Mouse (Mus musculus): ENCODE results near the gene Il17c. TPM values are rescaled to one million over a fixed set of nuclear protein-coding genes. Genes with fewer than 3 reads are reported as not detected.

Gene Il17c
- polyA plus RNA-seq, 1 experiment from 2014 or later: not detected

GRCm38 (mm10) chr8:122443262-122444006 is 21.6 kb downstream of the Il17c start, which contains the start of gene Mvd:
Gene Mvd, minus strand, starts transcription at chr8:122443422.
- H3K4me3 ChIP-seq (ENCODE audit: low read depth, low read length): peak within 1 kb of the TSS; percentile 48
- no peaks in the 10 kb centered on the region for H3K27me3 ChIP-seq (ENCODE audit: control insufficient read depth, insufficient read depth, low read length)
- ATAC-seq (ENCODE audit: low FRiP score) (peak; percentile 98), DNase-seq (ENCODE audit: low spot score) (peak; percentile 99)
- peak within 1 kb of the TSS; percentile 91 for H3K27ac ChIP-seq (ENCODE audit: low read depth, low read length)
- peak within 1 kb of the TSS; percentile 71 for H3K9ac ChIP-seq (ENCODE audit: low read depth, low read length)
- under 1% methylated on average over 47 of the region's 47 CpGs for WGBS
- H3K4me2 ChIP-seq (replicated peaks; ENCODE audit: low read depth, low read length): peak within 1 kb of the TSS; percentile 53
- peaks cover 4% of the 10 kb centered on the region for H3K4me1 ChIP-seq (replicated peaks; ENCODE audit: control insufficient read depth, insufficient read depth, low read length)
- H3K9me3 ChIP-seq (ENCODE audit: control insufficient read depth, low read length): no peaks in the 10 kb centered on the region
- H3K36me3 ChIP-seq (ENCODE audit: control insufficient read depth, insufficient read depth, low read length): no peaks in the 10 kb centered on the region

- ATAC-seq (ENCODE audit: low FRiP score): peak; percentile 25; the same call in 1 of the 2 replicates
- 40% methylated on average over 19 of the region's 19 CpGs for WGBS
These were observed 22.4 kb downstream of the Il17c start for GRCm38 (mm10) chr8:122444058-122444748.

GRCm38 (mm10) chr8:122445203-122445602 is 23.4 kb downstream of the Il17c start:
- no peaks in the 10 kb centered on the region for H3K36me3 ChIP-seq (ENCODE audit: control insufficient read depth, insufficient read depth, low read length)
- H3K4me2 ChIP-seq (replicated peaks; ENCODE audit: low read depth, low read length): no peak overlapping the region
- H3K9ac ChIP-seq (ENCODE audit: low read depth, low read length): no peak overlapping the region
- ATAC-seq (ENCODE audit: low FRiP score) (no peak), DNase-seq (ENCODE audit: low spot score) (no peak)
- H3K9me3 ChIP-seq (ENCODE audit: control insufficient read depth, low read length): no peaks in the 10 kb centered on the region
- H3K27me3 ChIP-seq (ENCODE audit: control insufficient read depth, insufficient read depth, low read length): no peaks in the 10 kb centered on the region
- WGBS: 73% methylated on average over 3 of the region's 3 CpGs
- no peak overlapping the region for H3K27ac ChIP-seq (ENCODE audit: low read depth, low read length)
- peaks cover 4% of the 10 kb centered on the region for H3K4me1 ChIP-seq (replicated peaks; ENCODE audit: control insufficient read depth, insufficient read depth, low read length)
- no peak overlapping the region for H3K4me3 ChIP-seq (ENCODE audit: low read depth, low read length)

More at GRCm38 (mm10) chr8:122444058-122444748, 22.4 kb downstream of the Il17c start:
- Histone ChIP-seq H3K4me3 (ENCODE audit: low read depth, low read length) (peak overlapping the region; percentile 48), H3K36me3 (ENCODE audit: control insufficient read depth, insufficient read depth, low read length) (no peaks in the 10 kb centered on the region), H3K27me3 (ENCODE audit: control insufficient read depth, insufficient read depth, low read length) (no peaks in the 10 kb centered on the region), H3K27ac (ENCODE audit: low read depth, low read length) (peak overlapping the region; percentile 91), H3K9ac (ENCODE audit: low read depth, low read length) (peak overlapping the region; percentile 71), H3K4me1 (replicated peaks; ENCODE audit: control insufficient read depth, insufficient read depth, low read length) (peaks cover 4% of the 10 kb centered on the region), H3K4me2 (replicated peaks; ENCODE audit: low read depth, low read length) (peak overlapping the region; percentile 53), H3K9me3 (ENCODE audit: control insufficient read depth, low read length) (no peaks in the 10 kb centered on the region)
- DNase-seq (ENCODE audit: low spot score): peak; percentile 78

- Histone ChIP-seq H3K27me3 (ENCODE audit: control insufficient read depth, insufficient read depth, low read length) (no peaks in the 10 kb centered on the region), H3K9me3 (ENCODE audit: control insufficient read depth, low read length) (no peaks in the 10 kb centered on the region), H3K27ac (ENCODE audit: low read depth, low read length) (no peak overlapping the region), H3K4me1 (replicated peaks; ENCODE audit: control insufficient read depth, insufficient read depth, low read length) (no peaks in the 10 kb centered on the region), H3K9ac (ENCODE audit: low read depth, low read length) (no peak overlapping the region), H3K36me3 (ENCODE audit: control insufficient read depth, insufficient read depth, low read length) (no peaks in the 10 kb centered on the region), H3K4me3 (ENCODE audit: low read depth, low read length) (no peak overlapping the region), H3K4me2 (replicated peaks; ENCODE audit: low read depth, low read length) (no peak overlapping the region)
- WGBS: 78% methylated on average over 7 of the region's 7 CpGs
- ATAC-seq (ENCODE audit: low FRiP score) (no peak), DNase-seq (ENCODE audit: low spot score) (no peak)
These were observed 29.4 kb downstream of the Il17c start for GRCm38 (mm10) chr8:122451161-122451703.

- no peak overlapping the region for H3K9ac ChIP-seq (ENCODE audit: low read depth, low read length)
- 85% methylated on average over 10 of the region's 10 CpGs for WGBS
These were observed 30.3 kb downstream of the Il17c start for GRCm38 (mm10) chr8:122452154-122452553.

GRCm38 (mm10) chr8:122454409-122454808 is 32.6 kb downstream of the Il17c start:
- Histone ChIP-seq H3K27me3 (ENCODE audit: control insufficient read depth, insufficient read depth, low read length) (peaks cover 9% of the 10 kb centered on the region), H3K4me2 (replicated peaks; ENCODE audit: low read depth, low read length) (no peak overlapping the region), H3K9me3 (ENCODE audit: control insufficient read depth, low read length) (no peaks in the 10 kb centered on the region), H3K4me1 (replicated peaks; ENCODE audit: control insufficient read depth, insufficient read depth, low read length) (no peaks in the 10 kb centered on the region), H3K36me3 (ENCODE audit: control insufficient read depth, insufficient read depth, low read length) (no peaks in the 10 kb centered on the region), H3K9ac (ENCODE audit: low read depth, low read length) (no peak overlapping the region), H3K27ac (ENCODE audit: low read depth, low read length) (no peak overlapping the region), H3K4me3 (ENCODE audit: low read depth, low read length) (no peak overlapping the region)
- DNase-seq (ENCODE audit: low spot score) (no peak), ATAC-seq (ENCODE audit: low FRiP score) (no peak)
- WGBS: 91% methylated on average over 6 of the region's 6 CpGs

More at GRCm38 (mm10) chr8:122452154-122452553, 30.3 kb downstream of the Il17c start:
- Histone ChIP-seq H3K4me3 (ENCODE audit: low read depth, low read length) (no peak overlapping the region), H3K27ac (ENCODE audit: low read depth, low read length) (no peak overlapping the region), H3K36me3 (ENCODE audit: control insufficient read depth, insufficient read depth, low read length) (no peaks in the 10 kb centered on the region), H3K4me2 (replicated peaks; ENCODE audit: low read depth, low read length) (no peak overlapping the region), H3K27me3 (ENCODE audit: control insufficient read depth, insufficient read depth, low read length) (no peaks in the 10 kb centered on the region), H3K9me3 (ENCODE audit: control insufficient read depth, low read length) (no peaks in the 10 kb centered on the region), H3K4me1 (replicated peaks; ENCODE audit: control insufficient read depth, insufficient read depth, low read length) (no peaks in the 10 kb centered on the region)
- DNase-seq (ENCODE audit: low spot score) (no peak), ATAC-seq (ENCODE audit: low FRiP score) (no peak)

GRCm38 (mm10) chr8:122457171-122457570 is 35.4 kb downstream of the Il17c start:
- H3K27me3 ChIP-seq (ENCODE audit: control insufficient read depth, insufficient read depth, low read length): peaks cover 33% of the 10 kb centered on the region
- H3K4me1 ChIP-seq (replicated peaks; ENCODE audit: control insufficient read depth, insufficient read depth, low read length): peaks cover 9% of the 10 kb centered on the region; the same call in 1 of the 2 replicates
- DNase-seq (ENCODE audit: low spot score) (no peak), ATAC-seq (ENCODE audit: low FRiP score) (no peak)
- H3K27ac ChIP-seq (ENCODE audit: low read depth, low read length): no peak overlapping the region
- H3K4me2 ChIP-seq (replicated peaks; ENCODE audit: low read depth, low read length): no peak overlapping the region
- no peaks in the 10 kb centered on the region for H3K9me3 ChIP-seq (ENCODE audit: control insufficient read depth, low read length)
- WGBS: 78% methylated on average over 11 of the region's 11 CpGs
- no peak overlapping the region for H3K9ac ChIP-seq (ENCODE audit: low read depth, low read length)
- no peak overlapping the region for H3K4me3 ChIP-seq (ENCODE audit: low read depth, low read length)
- no peaks in the 10 kb centered on the region for H3K36me3 ChIP-seq (ENCODE audit: control insufficient read depth, insufficient read depth, low read length)

- no peak overlapping the region for H3K4me3 ChIP-seq (ENCODE audit: low read depth, low read length)
- no peak overlapping the region for H3K27ac ChIP-seq (ENCODE audit: low read depth, low read length)
- 48% methylated on average over 6 of the region's 6 CpGs for WGBS
- DNase-seq (ENCODE audit: low spot score) (peak; percentile 27), ATAC-seq (ENCODE audit: low FRiP score) (no peak)
- no peak overlapping the region for H3K4me2 ChIP-seq (replicated peaks; ENCODE audit: low read depth, low read length)
- H3K4me1 ChIP-seq (replicated peaks; ENCODE audit: control insufficient read depth, insufficient read depth, low read length): peaks cover 9% of the 10 kb centered on the region; the same call in 1 of the 2 replicates
- no peaks in the 10 kb centered on the region for H3K36me3 ChIP-seq (ENCODE audit: control insufficient read depth, insufficient read depth, low read length)
- H3K27me3 ChIP-seq (ENCODE audit: control insufficient read depth, insufficient read depth, low read length): peaks cover 33% of the 10 kb centered on the region
- no peaks in the 10 kb centered on the region for H3K9me3 ChIP-seq (ENCODE audit: control insufficient read depth, low read length)
- H3K9ac ChIP-seq (ENCODE audit: low read depth, low read length): no peak overlapping the region
These were observed 37.5 kb downstream of the Il17c start for GRCm38 (mm10) chr8:122459218-122459900.
